Mouse (Mus musculus) forebrain, embryonic 15.5 days (tissue): ENCODE measurements around the gene Usp20. TPM values are rescaled to one million over a fixed set of nuclear protein-coding genes. Genes with fewer than 3 reads are reported as not detected.

ENCODE experiments used
- ATAC-seq: fragments of 200-750 bp; cut with Nextera tagmentation; replicated peaks from 2 replicates; pipeline ENCODE4 v1.8.0; 2017; ENCODE audit warnings: mild to moderate bottlenecking, moderate TSS enrichment, moderate library complexity
- H3K27ac ChIP-seq: fragments of 300-500 bp; sonication (generic); replicated peaks from 2 replicates; pipeline ENCODE4 v1.5.1; 2015; ENCODE audit warnings: mild to moderate bottlenecking, inconsistent platforms
- H3K27me3 ChIP-seq: fragments of 300-500 bp; sonication (generic); 2 replicates; pipeline ENCODE4 v1.6.1; 2015; ENCODE audit warnings: inconsistent platforms
- H3K36me3 ChIP-seq: fragments of 300-500 bp; sonication (generic); 2 replicates; pipeline ENCODE4 v1.6.1; 2015; ENCODE audit warnings: mild to moderate bottlenecking, inconsistent platforms
- H3K4me1 ChIP-seq: fragments of 300-500 bp; sonication (generic); 2 replicates; pipeline ENCODE4 v1.6.1; 2015; ENCODE audit warnings: inconsistent platforms
- H3K4me2 ChIP-seq: fragments of 300-500 bp; sonication (generic); replicated peaks from 2 replicates; pipeline ENCODE4 v1.6.1; 2015; ENCODE audit warnings: mild to moderate bottlenecking, inconsistent platforms
- H3K4me3 ChIP-seq: fragments of 300-500 bp; sonication (generic); 2 replicates; pipeline ENCODE4 v1.5.1; 2015; ENCODE audit warnings: mild to moderate bottlenecking, inconsistent platforms
- H3K9ac ChIP-seq: fragments of 300-500 bp; sonication (generic); replicated peaks from 2 replicates; pipeline ENCODE4 v1.6.1; 2015; ENCODE audit warnings: mild to moderate bottlenecking, inconsistent platforms
- H3K9me3 ChIP-seq: fragments of 300-500 bp; sonication (generic); 2 replicates; pipeline ENCODE4 v1.6.1; 2016; ENCODE audit warnings: inconsistent platforms
- WGBS: fragments of 180-500 bp; shearing (Covaris S2); methylation state at CpG from one replicate; pipeline ENCODE4 v1.1.7; 2015; ENCODE audit warnings: mixed read lengths; 5-methylcytosine and 5-hydroxymethylcytosine counted together
- polyA plus RNA-seq: library from polyadenylated mRNA; unstranded; fragments of >200 nt; fragmentation: Nextera tagmentation; extraction: Ambion mirVana; gene quantifications from 2 replicates; pipeline ENCODE4 v1.2.1, GENCODE M21; 2015

Usp20 gene
- polyA plus RNA-seq, 1 experiment from 2014 or later = 38.8 TPM

DNA sequence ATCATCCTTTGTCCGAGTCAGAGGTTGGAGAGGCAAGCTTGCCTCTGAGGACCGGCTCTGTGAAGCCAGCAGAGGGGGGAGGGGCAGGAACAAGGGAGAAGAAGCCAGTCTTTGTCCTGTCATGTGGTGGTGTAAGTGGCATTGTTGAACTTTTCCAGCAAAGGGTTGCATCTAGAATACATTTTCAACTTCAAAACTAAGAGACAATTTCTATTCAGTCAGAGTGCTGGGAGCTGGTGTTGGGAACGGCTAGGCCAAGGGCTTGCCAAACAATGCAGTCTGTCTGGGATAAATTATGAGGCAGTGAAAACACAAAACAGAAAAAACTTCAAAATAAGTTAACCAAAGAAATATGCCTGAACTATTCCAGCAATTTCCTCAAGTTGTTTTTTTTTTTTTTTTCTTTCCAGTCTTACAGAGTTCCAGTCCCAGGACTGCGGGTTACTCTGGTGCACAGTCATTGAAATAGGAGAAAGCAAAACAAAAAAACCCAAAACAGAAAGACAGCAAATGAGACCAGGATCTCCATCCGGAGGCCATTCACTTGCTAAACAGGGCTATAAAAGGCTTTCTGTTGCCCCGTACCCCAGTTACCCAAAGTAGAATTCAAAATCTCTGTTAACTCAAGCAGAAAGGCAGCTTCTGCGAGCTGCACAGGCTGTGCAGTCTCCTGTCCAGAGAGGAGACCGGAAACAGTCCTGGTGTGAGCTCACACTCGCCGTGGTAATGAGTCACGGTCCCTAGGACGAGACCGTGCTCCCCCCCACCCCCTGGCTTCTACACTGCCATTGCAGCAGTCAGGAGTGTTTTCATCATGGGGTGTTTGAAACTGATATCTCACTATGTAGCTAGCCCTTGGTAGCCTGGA lies 86.4 kb downstream of the Usp20 start:
- no peak overlapping the region for H3K4me2 ChIP-seq
- no peak overlapping the region for H3K9ac ChIP-seq
- no peaks in the 10 kb centered on the region for H3K27me3 ChIP-seq
- no peaks in the 10 kb centered on the region; the same call in 1 of the 2 replicates for H3K36me3 ChIP-seq
- H3K4me3 ChIP-seq = no peak overlapping the region
- H3K9me3 ChIP-seq = no peaks in the 10 kb centered on the region
- WGBS = 6% methylated on average over 13 of the region's 13 CpGs
- peak overlapping the region; percentile 73 for H3K27ac ChIP-seq
- peak; percentile 70 for ATAC-seq
- peaks cover 27% of the 10 kb centered on the region for H3K4me1 ChIP-seq

DNA sequence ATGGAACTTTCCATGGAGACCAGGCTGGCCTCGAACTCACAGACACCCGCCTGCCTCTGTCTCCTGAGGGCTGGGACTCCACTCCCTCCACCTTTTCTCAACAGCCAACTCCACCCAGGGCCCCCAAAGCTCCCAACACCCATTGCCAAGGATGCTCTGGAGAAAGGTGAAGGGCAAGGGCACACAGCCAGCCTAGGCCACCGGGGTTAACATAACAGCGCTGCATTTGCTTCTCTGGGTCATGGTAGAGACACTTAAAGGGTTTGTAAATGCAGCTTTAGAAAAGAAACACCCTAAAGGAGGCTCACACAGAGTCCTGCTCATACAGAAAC lies 87.0 kb downstream of the Usp20 start:
- peak overlapping the region; percentile 73 for H3K27ac ChIP-seq
- no peaks in the 10 kb centered on the region for H3K27me3 ChIP-seq
- 66% methylated on average over 4 of the region's 4 CpGs for WGBS
- H3K9me3 ChIP-seq = no peaks in the 10 kb centered on the region
- H3K36me3 ChIP-seq = no peaks in the 10 kb centered on the region; the same call in 1 of the 2 replicates
- 0 out of 2 replicates have a peak, but pooled peaks have one; percentile 4 for ATAC-seq
- H3K4me3 ChIP-seq = no peak overlapping the region
- peaks cover 27% of the 10 kb centered on the region for H3K4me1 ChIP-seq
- no peak overlapping the region for H3K9ac ChIP-seq
- H3K4me2 ChIP-seq = no peak overlapping the region

DNA sequence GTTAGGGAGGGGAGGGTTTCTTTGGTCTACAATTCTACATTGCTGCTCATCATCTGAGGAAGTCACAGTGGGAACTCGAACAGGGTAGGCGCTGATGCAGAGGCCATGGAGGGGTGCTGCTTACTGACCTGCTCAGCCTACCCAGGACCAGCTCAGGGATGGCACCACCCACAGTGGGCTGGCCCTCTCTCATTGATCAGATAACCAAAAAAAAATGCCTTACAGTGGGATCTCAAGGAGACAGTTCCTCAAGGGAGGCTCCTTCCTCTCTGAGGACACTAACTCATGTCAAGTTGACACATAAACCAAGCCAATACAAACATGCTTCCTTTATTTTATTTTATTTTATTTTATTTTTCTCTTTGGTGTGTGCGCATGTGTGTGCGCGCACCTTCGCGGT lies 87.4 kb downstream of the Usp20 start:
- no peak overlapping the region for H3K4me2 ChIP-seq
- H3K4me3 ChIP-seq = no peak overlapping the region
- peak overlapping the region; percentile 73; the same call in 1 of the 2 replicates for H3K27ac ChIP-seq
- no peaks in the 10 kb centered on the region for H3K27me3 ChIP-seq
- no peaks in the 10 kb centered on the region for H3K9me3 ChIP-seq
- peaks cover 27% of the 10 kb centered on the region for H3K4me1 ChIP-seq
- WGBS = 92% methylated on average over 7 of the region's 7 CpGs
- ATAC-seq = no peak
- no peaks in the 10 kb centered on the region; the same call in 1 of the 2 replicates for H3K36me3 ChIP-seq
- H3K9ac ChIP-seq = no peak overlapping the region

Other genes starting within 250 kb of the Usp20 start
- 2.6 and 3.7 TPM in 2 replicates for gene 1700001O22Rik, start 178.6 kb upstream of the Usp20 start, polyA plus RNA-seq
- gene Ntmt1, start 174.5 kb upstream of the Usp20 start, polyA plus RNA-seq = 117 and 131 TPM in 2 replicates
- 43.3 and 45.3 TPM in 2 replicates for gene Asb6, start 151.9 kb upstream of the Usp20 start, polyA plus RNA-seq
- 1.6 and 3.1 TPM in 2 replicates for gene Prrx2, start 147.3 kb upstream of the Usp20 start, polyA plus RNA-seq
- 2.2 and 2.7 TPM in 2 replicates for gene Ptges, start 52.4 kb upstream of the Usp20 start, polyA plus RNA-seq
- 23.6 and 23.7 TPM in 2 replicates for gene Tor1b, start 29.3 kb upstream of the Usp20 start, polyA plus RNA-seq
- gene Tor1a, start 14.3 kb upstream of the Usp20 start, polyA plus RNA-seq = 102 and 103 TPM in 2 replicates
- gene BC005624, start 78 bp upstream of the Usp20 start, polyA plus RNA-seq = 84.2 and 85.9 TPM in 2 replicates
- 16.5 and 19.4 TPM in 2 replicates for gene Fnbp1, start 159.7 kb downstream of the Usp20 start, polyA plus RNA-seq
- gene Gpr107, start 170.0 kb downstream of the Usp20 start, polyA plus RNA-seq = 36.7 and 37.3 TPM in 2 replicates